Mouse (Mus musculus) embryonic facial prominence, embryonic 13.5 days (tissue): ENCODE data around the gene Irs3. TPM values are rescaled to one million over a fixed set of nuclear protein-coding genes. Genes with fewer than 3 reads are reported as not detected.

Experiments used
- ATAC-seq: fragments of 200-750 bp; cut with Nextera tagmentation; 2 replicates; pipeline ENCODE4 v1.8.0; 2017; ENCODE audit warnings: low read depth; ENCODE audit not compliant: insufficient number of reproducible peaks, insufficient read depth, low FRiP score, low TSS enrichment
- H3K27ac ChIP-seq: fragments of 300-500 bp; sonication (generic); 2 replicates; pipeline ENCODE4 v1.5.1; 2015; ENCODE audit warnings: moderate library complexity, mild to moderate bottlenecking, inconsistent platforms
- H3K27me3 ChIP-seq: fragments of 300-500 bp; sonication (generic); 2 replicates; pipeline ENCODE4 v1.6.1; 2015; ENCODE audit warnings: mild to moderate bottlenecking, inconsistent platforms
- H3K36me3 ChIP-seq: fragments of 300-500 bp; sonication (generic); 2 replicates; pipeline ENCODE4 v1.6.1; 2015; ENCODE audit warnings: mild to moderate bottlenecking, inconsistent platforms
- H3K4me1 ChIP-seq: fragments of 300-500 bp; sonication (generic); 2 replicates; pipeline ENCODE4 v1.6.1; 2015; ENCODE audit warnings: inconsistent platforms
- H3K4me2 ChIP-seq: fragments of 300-500 bp; sonication (generic); 2 replicates; pipeline ENCODE4 v1.6.1; 2015; ENCODE audit warnings: moderate library complexity, mild to moderate bottlenecking, inconsistent platforms
- H3K4me3 ChIP-seq: fragments of 300-500 bp; sonication (generic); 2 replicates; pipeline ENCODE4 v1.5.1; 2015; ENCODE audit warnings: mild to moderate bottlenecking, inconsistent platforms
- H3K9ac ChIP-seq: fragments of 300-500 bp; sonication (generic); 2 replicates; pipeline ENCODE4 v1.6.1; 2015; ENCODE audit warnings: mild to moderate bottlenecking, inconsistent platforms
- H3K9me3 ChIP-seq: fragments of 300-500 bp; sonication (generic); 2 replicates; pipeline ENCODE4 v1.6.1; 2016; ENCODE audit warnings: inconsistent platforms
- WGBS: fragments of 180-500 bp; shearing (Covaris S2); methylation state at CpG from one replicate; pipeline ENCODE4 v1.1.7; 2015; ENCODE audit warnings: mixed read lengths; 5-methylcytosine and 5-hydroxymethylcytosine counted together
- polyA plus RNA-seq: library from polyadenylated mRNA; unstranded; fragments of >200 nt; fragmentation: Nextera tagmentation; extraction: Ambion mirVana; gene quantifications from 2 replicates; pipeline ENCODE4 v1.2.1, GENCODE M21; 2015

Irs3 gene
- polyA plus RNA-seq, 1 experiment from 2014 or later, result 0.32 TPM

- H3K4me1 ChIP-seq, result peaks cover 16% of the 10 kb centered on the region
- no peak overlapping the region for H3K27ac ChIP-seq
- H3K4me2 ChIP-seq, result no peak overlapping the region
- no peaks in the 10 kb centered on the region for H3K27me3 ChIP-seq
- no peak overlapping the region for H3K9ac ChIP-seq
- ATAC-seq, result no peak
- peaks cover 12% of the 10 kb centered on the region; the same call in 1 of the 2 replicates for H3K36me3 ChIP-seq
- 93% methylated on average over 3 of the region's 3 CpGs for WGBS
- H3K9me3 ChIP-seq, result no peaks in the 10 kb centered on the region
- no peak overlapping the region for H3K4me3 ChIP-seq
Observed at GRCm38 (mm10) chr5:137678736-137679135, 33.2 kb upstream of the Irs3 start.

- no peak overlapping the region for H3K4me3 ChIP-seq
- no peak for ATAC-seq
- no peaks in the 10 kb centered on the region for H3K27me3 ChIP-seq
- H3K4me1 ChIP-seq, result peaks cover 8% of the 10 kb centered on the region
- H3K9ac ChIP-seq, result no peak overlapping the region
- H3K27ac ChIP-seq, result no peak overlapping the region
- H3K9me3 ChIP-seq, result no peaks in the 10 kb centered on the region
- peaks cover 12% of the 10 kb centered on the region; the same call in 1 of the 2 replicates for H3K36me3 ChIP-seq
- H3K4me2 ChIP-seq, result no peak overlapping the region
- WGBS, result 96% methylated on average over 8 of the region's 8 CpGs
Observed at GRCm38 (mm10) chr5:137677859-137678258, 32.3 kb upstream of the Irs3 start.

DNA sequence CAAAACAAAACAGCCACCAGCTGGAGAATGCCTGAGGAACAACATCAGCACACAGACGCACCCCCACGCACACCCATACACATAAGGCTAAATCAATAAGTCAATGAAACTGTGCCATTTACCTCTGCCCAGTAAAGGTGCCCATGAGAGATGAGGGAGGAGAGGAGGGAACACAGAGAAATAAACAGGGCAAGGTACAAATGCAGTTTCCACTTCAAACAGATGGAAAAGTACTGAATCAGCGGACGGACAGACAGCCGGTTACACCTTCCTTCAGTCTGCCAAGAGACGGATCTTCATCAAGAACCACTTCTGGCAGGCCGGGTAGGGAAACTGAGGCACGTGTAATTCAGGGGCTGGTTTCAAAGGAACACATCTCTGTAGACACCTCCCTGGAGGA, 29.3 kb upstream of the Irs3 start:
- WGBS, result 94% methylated on average over 8 of the region's 8 CpGs
- H3K36me3 ChIP-seq, result 0 out of 2 replicates have a peak, but pooled peaks cover 9% of the 10 kb centered on the region
- H3K9me3 ChIP-seq, result no peaks in the 10 kb centered on the region
- no peak for ATAC-seq
- H3K4me3 ChIP-seq, result no peak overlapping the region
- H3K27ac ChIP-seq, result no peak overlapping the region
- no peaks in the 10 kb centered on the region for H3K27me3 ChIP-seq
- no peak overlapping the region for H3K4me2 ChIP-seq
- peaks cover 19% of the 10 kb centered on the region for H3K4me1 ChIP-seq
- H3K9ac ChIP-seq, result no peak overlapping the region

DNA sequence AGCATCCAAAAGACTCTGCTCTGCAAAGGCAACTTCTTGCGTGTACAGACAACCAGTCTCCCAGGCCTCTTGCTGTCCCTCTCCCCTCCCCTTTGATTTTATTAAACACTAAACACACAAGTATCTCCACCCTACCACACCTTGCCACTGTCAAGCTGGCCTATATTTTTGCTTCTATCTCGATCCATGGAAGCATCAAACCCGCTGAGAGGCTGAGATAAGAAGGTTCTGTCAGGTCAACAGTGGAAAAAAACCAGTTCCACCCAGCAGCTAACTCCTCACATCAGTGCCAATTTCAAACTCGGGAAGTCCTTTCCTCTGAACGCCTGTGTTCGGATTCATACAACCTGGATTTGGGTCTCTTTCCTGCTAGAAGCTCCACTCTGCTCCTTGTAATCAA, 27.5 kb upstream of the Irs3 start:
- ATAC-seq, result no peak
- H3K27ac ChIP-seq, result no peak overlapping the region
- 0 out of 2 replicates have a peak overlapping the region, but pooled peaks have one; percentile 16 for H3K9ac ChIP-seq
- H3K4me2 ChIP-seq, result no peak overlapping the region
- H3K4me3 ChIP-seq, result no peak overlapping the region
- H3K36me3 ChIP-seq, result 0 out of 2 replicates have a peak, but pooled peaks cover 9% of the 10 kb centered on the region
- H3K27me3 ChIP-seq, result no peaks in the 10 kb centered on the region
- H3K4me1 ChIP-seq, result peaks cover 19% of the 10 kb centered on the region
- H3K9me3 ChIP-seq, result no peaks in the 10 kb centered on the region
- WGBS, result 90% methylated on average over 6 of the region's 6 CpGs

- H3K9me3 ChIP-seq, result no peaks in the 10 kb centered on the region
- ATAC-seq, result no peak
- peak overlapping the region; percentile 80; the same call in 1 of the 2 replicates for H3K27ac ChIP-seq
- H3K27me3 ChIP-seq, result no peaks in the 10 kb centered on the region
- 68% methylated on average over 5 of the region's 5 CpGs for WGBS
- no peak overlapping the region for H3K4me2 ChIP-seq
- H3K4me1 ChIP-seq, result peaks cover 19% of the 10 kb centered on the region
- no peak overlapping the region for H3K4me3 ChIP-seq
- H3K9ac ChIP-seq, result no peak overlapping the region
- H3K36me3 ChIP-seq, result peaks cover 11% of the 10 kb centered on the region; the same call in 1 of the 2 replicates
Observed at GRCm38 (mm10) chr5:137672361-137672760, 26.8 kb upstream of the Irs3 start.

DNA sequence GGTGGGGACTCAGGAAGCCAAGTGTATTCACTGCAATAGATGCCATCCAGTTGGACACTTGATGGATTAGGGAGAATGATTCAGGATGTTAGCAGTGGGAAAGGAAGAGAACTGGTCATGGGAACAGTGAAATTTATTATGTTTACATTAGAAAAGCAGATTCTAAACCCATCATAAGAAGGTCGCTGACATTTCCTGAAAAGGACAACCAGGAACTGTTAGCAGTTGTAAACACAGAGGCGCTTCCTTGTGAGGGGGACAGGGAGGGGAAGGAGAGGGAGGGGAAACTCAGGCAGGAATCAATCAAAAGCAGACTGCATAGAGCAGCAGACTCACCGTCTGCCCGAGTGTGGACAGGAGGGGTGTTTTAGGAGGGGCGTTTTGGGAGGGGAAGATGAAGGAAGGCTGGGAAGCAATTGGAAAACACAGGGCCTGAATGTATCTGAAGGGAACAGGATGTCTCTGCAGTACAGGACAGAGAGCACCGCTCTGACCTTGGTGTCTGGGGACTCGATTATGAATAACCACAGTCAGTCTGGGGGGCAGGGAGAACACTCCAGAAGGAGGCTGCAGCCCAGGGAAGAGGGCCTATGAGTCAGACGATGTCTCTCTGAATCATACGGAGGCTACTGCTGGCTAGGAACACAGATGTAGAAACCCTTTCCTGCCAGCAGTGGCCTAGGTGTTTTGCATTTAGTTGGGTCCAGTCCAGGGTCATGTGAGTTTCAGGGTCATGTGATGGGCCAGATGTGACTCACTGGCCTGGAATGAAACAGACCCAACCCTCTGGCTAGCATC, 26.1 kb upstream of the Irs3 start:
- Histone ChIP-seq H3K9me3 (no peaks in the 10 kb centered on the region), H3K4me1 (peaks cover 19% of the 10 kb centered on the region), H3K9ac (peak overlapping the region; percentile 51; the same call in 1 of the 2 replicates), H3K4me2 (peak overlapping the region; percentile 27; the same call in 1 of the 2 replicates), H3K27ac (peak overlapping the region; percentile 80), H3K4me3 (no peak overlapping the region), H3K27me3 (no peaks in the 10 kb centered on the region), H3K36me3 (peaks cover 12% of the 10 kb centered on the region)
- 12% methylated on average over 9 of the region's 9 CpGs for WGBS
- no peak for ATAC-seq

DNA sequence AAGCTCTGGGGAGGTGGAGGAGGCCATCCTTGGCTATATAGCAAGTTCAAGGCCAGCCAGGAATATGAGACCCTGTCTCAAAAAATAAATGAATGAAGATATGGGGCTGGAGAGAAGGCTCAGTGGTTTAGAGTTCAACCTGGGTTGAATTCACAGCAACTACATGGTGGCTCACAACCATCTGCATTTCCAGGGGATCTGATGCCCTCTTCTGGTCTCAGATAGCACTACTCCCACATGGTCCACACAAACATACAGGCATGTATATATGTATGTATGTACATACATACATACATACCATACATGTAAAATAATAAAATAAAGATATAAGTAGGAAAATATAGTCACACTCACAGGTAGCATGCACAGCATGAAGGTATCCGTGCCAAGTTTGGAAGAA, 24.7 kb upstream of the Irs3 start:
- Histone ChIP-seq H3K36me3 (peaks cover 23% of the 10 kb centered on the region), H3K4me3 (no peak overlapping the region), H3K4me1 (peaks cover 19% of the 10 kb centered on the region), H3K27ac (peak overlapping the region; percentile 39; the same call in 1 of the 2 replicates), H3K9me3 (no peaks in the 10 kb centered on the region), H3K4me2 (no peak overlapping the region), H3K9ac (no peak overlapping the region), H3K27me3 (no peaks in the 10 kb centered on the region)
- WGBS, result 88% methylated on average over 1 of the region's 1 CpGs
- no peak for ATAC-seq

GRCm38 (mm10) chr5:137668971-137669370, 23.5 kb upstream of the Irs3 start:
- no peak overlapping the region for H3K27ac ChIP-seq
- H3K4me2 ChIP-seq, result no peak overlapping the region
- H3K27me3 ChIP-seq, result no peaks in the 10 kb centered on the region
- H3K9ac ChIP-seq, result no peak overlapping the region
- 66% methylated on average over 10 of the region's 10 CpGs for WGBS
- H3K9me3 ChIP-seq, result no peaks in the 10 kb centered on the region
- ATAC-seq, result no peak
- no peak overlapping the region for H3K4me3 ChIP-seq
- peaks cover 34% of the 10 kb centered on the region for H3K36me3 ChIP-seq
- H3K4me1 ChIP-seq, result peaks cover 19% of the 10 kb centered on the region

- H3K27ac ChIP-seq, result no peak overlapping the region
- 72% methylated on average over 9 of the region's 9 CpGs for WGBS
- no peaks in the 10 kb centered on the region for H3K9me3 ChIP-seq
- H3K4me3 ChIP-seq, result no peak overlapping the region
- no peak for ATAC-seq
- peaks cover 76% of the 10 kb centered on the region for H3K36me3 ChIP-seq
- H3K27me3 ChIP-seq, result no peaks in the 10 kb centered on the region
- H3K4me1 ChIP-seq, result no peaks in the 10 kb centered on the region; the same call in 1 of the 2 replicates
- H3K4me2 ChIP-seq, result no peak overlapping the region
- H3K9ac ChIP-seq, result no peak overlapping the region
Observed at GRCm38 (mm10) chr5:137663057-137663456, 17.5 kb upstream of the Irs3 start.

DNA sequence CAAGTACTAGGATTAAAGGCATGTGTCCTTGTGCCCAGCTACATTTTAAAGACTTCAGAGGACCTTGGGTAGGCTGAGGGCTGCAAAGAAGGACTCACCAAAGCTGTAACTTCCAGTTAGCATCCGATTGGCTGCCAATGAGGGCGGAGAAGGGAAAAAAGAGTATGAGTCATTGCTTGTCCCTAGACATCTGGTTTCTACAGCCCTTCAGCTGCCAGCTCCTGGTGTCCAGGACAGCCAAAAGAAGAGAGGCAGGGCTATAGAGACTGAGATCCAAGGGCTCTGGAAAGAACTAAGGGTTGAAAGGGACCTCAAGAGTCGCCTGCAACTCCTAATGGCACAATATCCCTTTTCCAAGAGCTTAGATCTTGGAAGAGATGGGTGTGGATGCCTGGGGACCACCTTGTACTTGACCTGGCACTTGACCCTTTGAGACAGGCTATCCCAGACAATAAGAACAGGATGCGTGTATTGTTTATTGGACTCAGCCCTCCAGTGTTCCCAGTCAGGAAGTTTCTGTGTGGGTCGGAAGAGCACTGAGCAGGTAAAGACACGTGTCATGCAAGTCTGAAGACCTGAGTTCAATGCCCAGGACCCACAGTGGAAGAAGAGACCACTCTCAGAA, 14.7 kb upstream of the Irs3 start:
- H3K9me3 ChIP-seq, result no peaks in the 10 kb centered on the region
- no peaks in the 10 kb centered on the region for H3K27me3 ChIP-seq
- ATAC-seq, result no peak
- no peak overlapping the region for H3K9ac ChIP-seq
- WGBS, result 86% methylated on average over 6 of the region's 6 CpGs
- H3K4me3 ChIP-seq, result no peak overlapping the region
- peaks cover 56% of the 10 kb centered on the region for H3K36me3 ChIP-seq
- H3K27ac ChIP-seq, result no peak overlapping the region
- no peak overlapping the region for H3K4me2 ChIP-seq
- no peaks in the 10 kb centered on the region; the same call in 1 of the 2 replicates for H3K4me1 ChIP-seq

- Histone ChIP-seq H3K4me1 (no peaks in the 10 kb centered on the region; the same call in 1 of the 2 replicates), H3K9me3 (no peaks in the 10 kb centered on the region), H3K27me3 (no peaks in the 10 kb centered on the region), H3K36me3 (peaks cover 55% of the 10 kb centered on the region), H3K4me3 (no peak overlapping the region), H3K27ac (0 out of 2 replicates have a peak overlapping the region, but pooled peaks have one; percentile 18), H3K9ac (no peak overlapping the region), H3K4me2 (no peak overlapping the region)
- WGBS, result 31% methylated on average over 6 of the region's 6 CpGs
- ATAC-seq, result no peak
Observed at GRCm38 (mm10) chr5:137656977-137657376, 11.5 kb upstream of the Irs3 start.

- no peak for ATAC-seq
- WGBS, result 74% methylated on average over 7 of the region's 7 CpGs
- Histone ChIP-seq H3K4me2 (no peak overlapping the region), H3K4me3 (no peak overlapping the region), H3K27ac (no peak overlapping the region), H3K27me3 (no peaks in the 10 kb centered on the region), H3K4me1 (peaks cover 5% of the 10 kb centered on the region), H3K9ac (no peak overlapping the region), H3K9me3 (no peaks in the 10 kb centered on the region), H3K36me3 (peaks cover 50% of the 10 kb centered on the region)
Observed at GRCm38 (mm10) chr5:137654746-137655145, 9.2 kb upstream of the Irs3 start.
